Mouse (Mus musculus): Measurements from ENCODE around the gene Pigh. TPM values are rescaled to one million over a fixed set of nuclear protein-coding genes. Genes with fewer than 3 reads are reported as not detected.

The Pigh gene
- total RNA-seq (2021) (10 to 100 TPM; 10.5 to 12.6 TPM), polyA plus RNA-seq (2012; rRNA removed) (16.7 and 17.5 TPM in 2 replicates)
- long read RNA-seq, transcript Pigh-201 (4 exons, 2,339 nt) = major isoform, 5 of 7 reads
- long read RNA-seq, partial matches to known transcripts = 0 of 7 reads
- long read RNA-seq, other reads (novel, unspliced or antisense) = 2 of 7 reads

DNA sequence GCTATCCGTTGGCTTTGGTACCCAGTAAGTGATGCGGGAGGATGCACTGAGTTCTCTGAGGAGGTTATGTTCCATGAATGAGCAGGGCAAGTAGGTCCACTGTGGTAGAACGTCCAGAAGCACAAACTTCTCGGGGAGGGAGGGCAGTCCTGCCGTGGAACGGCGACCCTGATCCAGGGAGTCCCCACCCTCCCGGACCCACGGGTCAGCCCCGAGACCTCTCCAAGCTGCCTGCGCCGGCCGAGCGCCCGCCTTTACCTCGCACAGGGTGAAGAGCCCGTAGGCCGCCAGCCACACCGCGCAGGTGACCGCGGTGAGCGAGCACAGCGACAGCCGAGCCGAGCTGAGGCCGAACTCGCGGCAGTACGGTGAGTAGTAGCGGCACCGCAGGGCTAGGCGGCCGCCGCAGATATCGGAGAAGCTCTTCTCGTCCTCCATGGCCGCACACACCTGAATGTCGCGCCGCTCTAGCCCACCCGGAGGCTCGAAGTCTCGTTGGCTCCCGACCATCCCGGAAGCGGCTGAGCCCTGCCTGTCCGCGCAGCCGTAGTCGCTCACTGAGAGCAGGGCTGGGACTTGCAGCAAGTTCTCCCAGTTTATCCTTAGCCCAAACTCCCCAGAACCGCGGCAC lies at the start of gene Pigh:
Gene Pigh, minus strand, starts transcription at position 470 of the 631 bp plus-strand sequence.
- peak; percentile 90 for DNase-seq

DNA sequence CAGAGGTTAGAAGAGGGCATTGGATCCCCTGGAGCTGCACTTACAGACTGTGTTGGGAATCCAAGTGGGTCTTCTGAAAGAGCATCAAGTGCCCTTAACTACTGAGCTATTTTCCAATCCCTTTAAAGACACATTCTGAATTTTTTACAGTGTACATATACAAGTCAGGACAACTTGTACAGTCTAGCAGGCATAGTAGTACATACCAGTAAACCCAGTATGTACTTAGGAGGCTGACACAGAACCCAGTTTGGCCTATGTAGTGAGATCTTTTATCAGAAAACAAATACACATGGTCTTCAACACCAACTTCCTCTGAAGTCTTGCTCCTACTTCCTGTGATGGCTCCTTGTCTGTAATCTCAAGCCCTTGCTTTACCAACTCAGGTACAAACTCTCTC lies 49.5 kb upstream of the Pigh start:
- DNase-seq = no peak

DNA sequence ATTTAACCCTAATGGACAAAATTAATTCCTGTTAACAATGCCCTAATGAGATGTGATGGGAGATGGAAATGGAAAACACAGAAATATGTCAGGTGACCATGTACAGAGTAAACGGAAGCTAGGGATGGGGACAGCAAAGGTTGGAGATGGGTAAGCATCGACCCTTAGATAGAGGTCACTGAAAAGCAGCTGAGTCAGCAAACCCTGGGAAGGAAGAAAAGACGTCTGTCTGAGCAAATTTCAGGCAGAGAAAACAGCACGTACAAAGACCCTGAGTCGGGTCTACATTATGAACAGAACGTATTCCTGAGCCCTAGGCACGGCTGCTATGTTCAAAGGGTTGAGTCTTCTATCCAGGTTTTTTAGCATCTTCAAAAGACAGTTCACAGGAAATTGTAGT lies 47.5 kb upstream of the Pigh start:
- no peak for DNase-seq

- no peak for DNase-seq
Observed at GRCm38 (mm10) chr12:79135105-79135504, 45.7 kb upstream of the Pigh start.

DNA sequence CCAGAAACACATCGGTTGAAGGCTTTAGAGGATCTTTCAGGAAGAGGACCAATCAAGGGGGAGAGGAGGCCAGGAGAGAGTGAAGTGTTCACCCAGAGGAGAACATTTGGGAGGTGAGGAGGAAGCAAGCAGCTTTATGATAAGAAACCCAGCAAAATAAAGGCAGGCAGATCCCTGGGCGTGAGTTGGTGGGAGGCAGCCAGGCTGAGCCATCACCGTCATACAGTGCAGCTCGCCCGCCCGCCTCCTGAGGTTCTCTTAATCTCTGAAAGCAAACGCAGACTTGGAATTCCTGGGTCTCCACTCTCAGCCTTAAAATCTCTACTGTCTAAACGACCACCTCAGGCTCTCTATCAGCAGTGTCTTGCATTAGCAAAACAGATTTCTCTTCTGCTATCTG lies 45.2 kb upstream of the Pigh start:
- DNase-seq = no peak

DNA sequence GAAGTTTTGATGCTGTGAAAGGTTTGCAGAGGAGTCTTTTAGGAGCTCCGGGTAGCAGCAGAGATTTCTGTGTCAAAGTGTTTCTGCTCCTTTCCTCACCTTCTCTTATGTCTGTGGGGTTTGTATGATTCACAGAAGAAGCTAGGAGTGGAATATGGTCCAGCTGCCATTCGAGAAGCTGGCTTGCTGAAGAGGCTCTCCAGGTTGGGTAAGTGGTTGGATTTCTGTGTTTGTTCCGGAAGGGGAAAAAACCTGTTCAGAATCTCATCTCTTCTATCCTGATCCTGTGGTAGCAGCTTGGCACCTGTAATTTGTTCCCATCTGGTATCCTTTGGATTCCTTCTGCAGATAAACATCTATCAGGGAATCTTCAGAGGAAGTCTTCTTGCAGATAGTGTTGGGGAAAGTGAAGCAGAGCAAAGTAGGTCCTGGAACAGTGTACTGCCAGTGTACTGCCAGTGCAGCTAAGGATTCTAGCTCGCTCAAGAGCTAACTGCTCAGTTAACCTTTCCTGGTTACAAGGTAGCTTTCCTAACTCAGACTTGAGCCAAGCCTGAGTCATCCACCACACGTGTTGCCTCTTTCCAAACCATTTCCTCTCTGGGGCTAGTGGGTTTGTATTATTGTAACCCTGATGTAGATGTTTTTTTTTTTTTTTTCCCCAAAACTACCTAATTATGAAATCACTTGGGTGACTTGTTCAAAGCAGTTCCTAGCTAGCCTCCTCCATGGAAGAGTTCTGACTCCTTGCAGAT lies 42.4 kb upstream of the Pigh start:
- DNase-seq = no peak

DNA sequence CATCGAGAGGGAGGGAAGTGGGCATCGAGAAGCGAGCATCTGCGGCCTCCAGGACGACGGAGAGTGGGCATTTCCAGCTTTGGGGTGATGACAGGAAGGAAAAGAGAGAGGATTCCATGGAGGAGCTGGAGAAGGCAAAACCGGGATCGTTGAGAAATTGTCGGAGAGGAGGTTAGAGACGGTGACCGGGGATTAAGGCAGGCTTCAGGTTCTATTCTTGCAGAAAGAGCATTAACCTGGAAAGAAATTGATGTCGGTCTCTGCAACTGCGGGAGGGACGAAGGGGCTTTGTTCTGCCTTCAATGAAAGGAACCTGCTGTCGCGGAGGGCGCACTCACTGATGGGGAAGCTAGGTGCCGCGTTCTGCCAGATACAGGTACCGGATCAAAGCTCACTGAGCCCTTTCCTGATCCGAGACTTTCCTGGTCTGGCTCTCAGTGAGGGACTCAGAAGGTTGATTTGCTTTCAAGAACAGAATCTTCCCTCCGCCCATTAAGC lies 41.8 kb upstream of the Pigh start:
- DNase-seq = no peak

DNA sequence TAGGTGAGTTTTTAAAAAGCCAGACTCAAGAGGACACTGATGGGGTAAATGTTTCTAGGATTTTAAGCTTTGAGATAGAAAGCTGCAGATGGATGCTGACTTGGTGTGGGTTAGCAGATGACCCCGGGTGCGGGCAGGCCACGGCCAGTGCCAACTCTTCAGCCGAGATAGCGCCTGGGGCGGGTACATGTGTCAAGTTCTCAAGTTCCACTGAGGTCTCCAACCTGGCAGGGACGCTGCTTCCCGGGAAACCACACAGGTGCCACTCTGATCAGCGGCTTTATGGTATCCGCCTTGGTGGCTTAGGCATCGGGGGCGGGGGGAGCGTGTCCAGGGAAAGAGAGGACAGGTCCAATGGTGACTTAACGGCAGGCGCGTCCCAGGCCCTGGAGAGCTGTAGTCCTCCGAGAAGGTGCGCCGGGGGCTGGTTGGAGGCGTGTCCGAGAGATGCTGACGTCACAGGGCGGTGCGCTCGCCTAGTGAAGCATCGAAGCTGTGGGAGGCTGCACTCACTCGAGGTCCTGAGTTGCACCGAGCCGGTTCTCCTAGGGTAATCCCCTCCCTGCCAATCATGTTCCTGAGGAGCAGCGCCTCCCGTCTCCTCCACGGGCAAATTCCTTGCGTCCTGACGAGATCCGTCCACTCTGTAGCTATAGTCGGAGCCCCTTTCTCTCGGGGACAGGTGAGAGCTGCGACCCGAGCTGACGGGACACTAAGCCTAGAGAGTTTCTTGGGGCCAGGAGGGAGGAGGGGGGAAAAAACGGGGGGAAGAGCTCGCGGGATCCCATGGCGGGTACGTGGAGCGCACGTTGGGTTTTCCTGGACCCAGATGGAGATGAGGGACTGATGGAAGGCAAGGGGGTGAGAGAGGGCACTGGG lies 41.1 kb upstream of the Pigh start, which contains the start of gene Arg2:
Gene Arg2, plus strand, starts transcription at position 479 of the 879 bp plus-strand sequence.
- DNase-seq = peak; percentile 73

DNA sequence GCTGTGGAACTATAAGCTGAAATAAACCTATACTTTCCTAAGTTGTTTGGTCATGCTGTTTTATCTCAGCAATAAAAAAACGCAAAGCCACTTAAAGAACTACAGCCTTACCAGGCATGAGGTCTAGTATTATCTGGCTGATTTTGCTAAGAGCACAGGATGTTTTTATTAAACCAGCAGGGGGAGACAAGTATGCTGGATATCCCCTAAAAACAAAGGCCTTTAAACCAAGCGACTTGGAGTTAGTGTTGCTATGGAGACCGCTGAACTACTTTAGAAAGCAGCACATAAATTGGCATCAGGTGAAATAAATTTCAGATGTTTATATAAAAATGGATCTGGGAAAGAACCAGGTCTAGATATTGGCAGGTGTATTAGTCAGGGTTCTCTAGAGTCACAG lies 33.4 kb upstream of the Pigh start:
- no peak for DNase-seq

DNA sequence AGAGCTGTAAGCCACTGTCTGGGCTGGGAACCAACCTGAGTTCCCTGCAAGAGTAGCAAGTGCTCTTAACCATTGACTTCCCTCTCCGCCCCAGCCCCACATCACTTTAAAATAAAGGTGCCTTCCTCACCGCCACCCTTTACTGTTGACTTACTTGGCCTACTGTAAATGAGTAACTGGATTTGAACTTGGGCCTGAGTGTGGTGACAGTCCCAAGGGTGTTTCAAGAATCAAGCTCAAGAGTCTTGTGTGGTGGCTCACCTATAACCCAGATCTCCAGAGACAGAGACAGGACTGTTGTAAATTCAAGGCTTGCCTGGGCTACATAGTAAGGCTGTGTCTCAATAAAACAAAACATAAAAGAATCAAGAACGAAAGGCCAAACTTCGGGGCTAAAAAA lies 29.5 kb upstream of the Pigh start:
- DNase-seq = no peak

- no peak for DNase-seq
Observed at GRCm38 (mm10) chr12:79105312-79105711, 15.9 kb upstream of the Pigh start.

DNA sequence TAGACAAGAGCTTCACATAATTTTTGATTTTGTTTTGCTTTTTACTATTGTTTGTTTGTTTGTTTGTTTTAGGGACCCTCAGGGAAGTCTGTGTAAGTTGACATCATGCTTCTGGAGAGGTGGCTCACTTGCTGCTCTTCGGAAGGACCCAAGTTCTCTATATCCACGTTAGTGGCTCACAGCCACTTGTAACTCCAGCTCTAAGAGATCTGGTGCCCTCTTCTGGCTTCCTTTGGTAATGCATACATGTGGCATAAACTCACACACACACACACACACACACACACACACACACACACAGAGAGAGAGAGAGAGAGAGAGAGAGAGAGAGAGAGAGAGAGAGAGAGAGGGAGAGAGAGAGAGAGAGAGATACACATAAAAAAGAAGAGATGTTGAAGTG lies 15.1 kb upstream of the Pigh start:
- DNase-seq = no peak

DNA sequence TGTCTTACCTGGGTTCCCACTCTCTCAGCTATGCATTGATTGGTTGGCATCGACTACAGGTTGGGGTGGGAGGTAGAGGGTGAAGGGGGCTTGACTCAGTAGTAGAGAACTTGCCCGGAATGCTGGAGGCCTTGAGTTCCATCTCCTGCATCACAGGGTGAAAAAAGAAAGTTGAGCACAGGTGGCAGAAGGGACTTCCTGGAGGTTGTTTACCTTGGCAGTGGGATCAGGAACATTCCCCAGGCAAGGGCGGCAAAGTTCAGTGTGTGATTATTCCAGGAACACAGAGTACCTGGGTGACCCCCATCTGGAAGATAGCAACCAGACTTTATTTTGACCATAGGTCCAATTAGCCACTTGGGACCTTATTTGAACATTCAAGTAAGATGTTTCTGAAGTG lies 14.3 kb upstream of the Pigh start:
- no peak for DNase-seq

- DNase-seq = no peak
Observed at GRCm38 (mm10) chr12:79097106-79097752, 7.8 kb upstream of the Pigh start.

DNA sequence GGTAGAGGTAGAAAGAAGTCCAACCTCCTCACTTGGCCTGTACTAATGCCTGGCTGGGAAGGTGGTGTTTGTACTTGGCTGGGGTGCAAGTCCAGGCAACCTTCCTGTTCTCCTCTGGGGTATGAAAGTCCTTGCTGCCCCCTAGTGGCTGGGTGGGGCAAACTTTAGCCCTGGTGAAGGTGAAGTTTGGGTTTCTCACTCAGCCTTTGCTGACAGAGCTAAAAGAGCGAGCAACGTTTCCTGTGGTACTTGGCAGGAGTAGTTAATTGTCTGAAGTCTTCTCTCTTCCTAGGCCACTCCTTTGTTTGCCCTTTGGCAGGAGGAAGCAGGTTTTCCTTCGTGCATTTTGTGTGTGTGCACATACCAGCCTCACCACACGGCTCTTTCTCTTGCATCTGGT lies 3.1 kb upstream of the Pigh start:
- peak; percentile 63 for DNase-seq

GRCm38 (mm10) chr12:79073362-79073761 lies 16.1 kb downstream of the Pigh start:
- no peak for DNase-seq

GRCm38 (mm10) chr12:79072576-79072975 lies 16.9 kb downstream of the Pigh start:
- no peak for DNase-seq

DNA sequence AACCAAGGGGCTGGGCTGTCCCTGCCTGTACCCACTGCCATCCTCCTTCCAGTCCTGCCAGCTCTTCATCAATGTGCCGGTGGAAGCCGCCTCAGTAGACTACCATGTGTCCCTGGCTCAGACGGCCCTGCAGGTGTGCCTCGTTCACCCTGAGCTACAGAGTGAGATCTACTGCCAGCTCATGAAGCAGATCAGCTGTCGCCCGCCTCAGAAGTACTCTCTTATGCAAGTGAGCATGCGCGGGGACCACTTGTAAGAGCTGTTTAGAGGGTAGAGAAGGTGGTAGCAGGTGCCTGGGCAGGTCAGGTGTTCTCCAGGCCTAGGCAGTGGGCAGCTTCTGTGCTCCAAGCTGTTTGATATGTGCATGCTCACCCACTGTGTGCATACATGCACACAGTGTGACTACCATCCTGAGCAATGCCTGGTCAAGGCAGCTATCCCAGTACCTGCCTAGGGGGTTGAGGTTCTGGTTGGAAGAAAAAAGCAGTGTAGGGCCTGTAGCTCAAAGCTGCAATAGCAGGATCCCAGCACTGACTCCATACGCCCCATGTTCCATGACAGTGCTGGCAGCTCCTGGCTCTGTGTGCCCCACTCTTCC lies 18.6 kb downstream of the Pigh start:
- DNase-seq = no peak

GRCm38 (mm10) chr12:79069916-79070315 lies 19.5 kb downstream of the Pigh start:
- no peak for DNase-seq

- no peak for DNase-seq
Observed at GRCm38 (mm10) chr12:79069187-79069608, 20.3 kb downstream of the Pigh start.

DNA sequence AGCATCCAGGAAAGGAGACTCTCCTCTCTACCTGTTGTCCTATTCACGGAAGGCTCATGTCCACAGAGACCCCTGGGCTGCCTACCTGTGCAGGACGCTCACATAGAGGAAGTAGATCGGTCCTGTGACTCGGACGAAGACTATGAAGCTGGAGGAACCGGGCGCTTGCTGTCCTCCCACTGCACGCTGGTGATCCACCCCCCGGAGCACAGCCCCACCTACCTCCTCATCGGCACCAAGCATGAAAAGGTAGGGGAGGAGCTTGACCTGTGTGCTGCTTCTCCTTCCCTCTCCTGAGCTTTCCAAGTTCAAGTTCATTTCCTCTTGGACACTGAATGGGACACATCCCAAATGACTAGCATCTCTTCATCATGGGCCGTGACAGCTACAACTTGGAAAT lies 21.1 kb downstream of the Pigh start:
- DNase-seq = no peak

Measured in adrenal gland, adult 2 months (tissue).